Mouse (Mus musculus): ENCODE measurements around the gene Stam2.

DNA sequence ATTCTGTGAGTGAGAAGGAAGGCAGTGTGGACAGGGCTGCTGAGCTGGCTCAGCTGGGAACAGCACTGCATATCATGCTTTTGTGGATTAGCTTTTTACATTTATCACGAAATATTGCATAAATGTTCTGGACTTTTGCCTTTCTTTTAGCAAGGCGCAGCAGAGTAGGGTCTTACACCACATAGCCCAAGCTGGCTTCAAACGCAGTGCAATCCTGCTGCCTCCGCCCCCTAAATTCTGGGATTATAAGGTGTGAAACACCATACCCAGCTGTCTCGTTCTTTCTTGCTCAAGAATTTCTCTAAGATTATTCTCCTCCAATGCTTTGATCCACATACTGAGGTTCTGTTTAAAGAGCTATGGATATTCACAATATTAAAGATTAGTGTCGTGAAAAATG is 55.5 kb downstream of the Stam2 start:
- TF ChIP-seq ZNF384 (IDR thresholded peaks at IDR 0.05; ENCODE audit: low read depth, low read length) (no peak), ETS1 (conservative IDR thresholded peaks at IDR 0.05; ENCODE audit: low read depth, low read length) (no peak), UBTF (IDR thresholded peaks at IDR 0.05; ENCODE audit: low read depth, low read length) (no peak), CTCF (conservative IDR thresholded peaks at IDR 0.05 in 1 of 2, IDR thresholded peaks at IDR 0.05 in 1 of 2; ENCODE audit: low read depth in 2 of 2, low read length in 2 of 2) (no peak), EP300 (IDR thresholded peaks at IDR 0.05; ENCODE audit: low read length) (no peak), SIN3A (IDR thresholded peaks at IDR 0.05; ENCODE audit: low read length) (no peak), TBP (conservative IDR thresholded peaks at IDR 0.05; ENCODE audit: low read depth, low read length) (no peak), PAX5 (IDR thresholded peaks at IDR 0.05; ENCODE audit: low read length) (no peak), ZC3H11A (IDR thresholded peaks at IDR 0.05; ENCODE audit: low read depth, low read length) (no peak)
